Mouse (Mus musculus) embryonic facial prominence, embryonic 11.5 days (tissue): ENCODE data around the gene Tns3. TPM values are rescaled to one million over a fixed set of nuclear protein-coding genes. Genes with fewer than 3 reads are reported as not detected.

Experiments used
- ATAC-seq: fragments of 200-750 bp; cut with Nextera tagmentation; replicated peaks from 2 replicates; pipeline ENCODE4 v1.8.0; 2017; ENCODE audit warnings: low read depth; ENCODE audit not compliant: insufficient number of reproducible peaks, low FRiP score, low TSS enrichment
- DNase-seq: peaks from one replicate; pipeline ENCODE4 v3.0.0-alpha.2; 2015; ENCODE audit warnings: low spot score
- H3K27ac ChIP-seq: fragments of 300-500 bp; sonication (generic); replicated peaks from 2 replicates; pipeline ENCODE4 v1.5.1; 2014; ENCODE audit warnings: mild to moderate bottlenecking, low read depth, low read length, control low read depth
- H3K27me3 ChIP-seq: fragments of 300-500 bp; sonication (generic); 2 replicates; pipeline ENCODE4 v1.6.1; 2014; ENCODE audit warnings: mild to moderate bottlenecking, low read length, moderate library complexity, mixed read lengths; ENCODE audit not compliant: control insufficient read depth, insufficient read depth
- H3K36me3 ChIP-seq: fragments of 300-500 bp; sonication (generic); replicated peaks from 2 replicates; pipeline ENCODE4 v1.6.1; 2014; ENCODE audit warnings: low read depth, mild to moderate bottlenecking, low read length, moderate library complexity, mixed read lengths; ENCODE audit not compliant: control insufficient read depth, insufficient read depth
- H3K4me1 ChIP-seq: fragments of 300-500 bp; sonication (generic); 2 replicates; pipeline ENCODE4 v1.6.1; 2014; ENCODE audit warnings: low read length, mixed read lengths; ENCODE audit not compliant: control insufficient read depth, insufficient read depth
- H3K4me2 ChIP-seq: fragments of 300-500 bp; sonication (generic); 2 replicates; pipeline ENCODE4 v1.6.1; 2014; ENCODE audit warnings: low read depth, mild to moderate bottlenecking, control low read depth, low read length, moderate library complexity
- H3K4me3 ChIP-seq: fragments of 300-500 bp; sonication (generic); 2 replicates; pipeline ENCODE4 v1.5.1; 2014; ENCODE audit warnings: low read depth, low read length, control low read depth
- H3K9ac ChIP-seq: fragments of 300-500 bp; sonication (generic); replicated peaks from 2 replicates; pipeline ENCODE4 v1.6.1; 2014; ENCODE audit warnings: mild to moderate bottlenecking, control low read depth, low read length
- H3K9me3 ChIP-seq: fragments of 300-500 bp; sonication (generic); replicated peaks from 2 replicates; pipeline ENCODE4 v1.6.1; 2016; ENCODE audit warnings: mild to moderate bottlenecking, low read length, inconsistent platforms, mixed read lengths; ENCODE audit not compliant: control insufficient read depth
- WGBS: fragments of 180-500 bp; shearing (Covaris S2); extraction: QIAGEN DNeasy Blood & Tissue Kit; methylation state at CpG from one replicate; pipeline ENCODE4 v1.1.7; 2014; 5-methylcytosine and 5-hydroxymethylcytosine counted together
- polyA plus RNA-seq: library from polyadenylated mRNA; unstranded; fragments of >200 nt; fragmentation: Nextera tagmentation; extraction: Ambion mirVana; gene quantifications from 2 replicates; pipeline ENCODE4 v1.2.1, GENCODE M21; 2014

The Tns3 gene
- polyA plus RNA-seq, 1 experiment from 2014 or later, result 14.9 TPM

GRCm38 (mm10) chr11:8662706-8663429 lies 1.5 kb downstream of the Tns3 start:
- Histone ChIP-seq H3K4me3 (peak overlapping the region; percentile 73), H3K4me1 (peaks cover 5% of the 10 kb centered on the region), H3K27me3 (no peaks in the 10 kb centered on the region), H3K4me2 (peak overlapping the region; percentile 90), H3K9me3 (no peaks in the 10 kb centered on the region), H3K36me3 (no peaks in the 10 kb centered on the region), H3K9ac (peak overlapping the region; percentile 94; the same call in 1 of the 2 replicates), H3K27ac (no peak overlapping the region)
- DNase-seq (peak; percentile 43), ATAC-seq (no peak)
- 38% methylated on average over 4 of the region's 4 CpGs for WGBS

DNA sequence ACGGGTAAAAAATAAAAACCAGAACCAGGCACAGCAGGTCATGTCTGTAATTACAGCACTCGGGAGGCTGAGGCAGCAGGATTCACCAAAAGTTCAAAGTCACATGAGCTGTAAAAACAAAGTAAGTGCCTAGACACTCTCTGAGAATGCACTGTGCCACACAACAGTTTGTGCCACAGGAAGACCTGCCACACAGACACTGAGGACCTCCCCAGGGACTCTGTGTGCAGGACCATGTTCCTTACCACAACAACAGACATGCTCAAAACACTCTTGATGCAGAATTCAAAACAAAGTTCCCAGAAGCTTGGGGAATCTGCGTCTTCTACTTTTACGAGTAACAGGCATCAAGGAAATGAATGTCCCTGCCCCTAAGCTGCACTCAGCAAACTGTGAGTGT lies 3.4 kb downstream of the Tns3 start:
- H3K27ac ChIP-seq, result no peak overlapping the region
- H3K4me2 ChIP-seq, result no peak overlapping the region
- H3K27me3 ChIP-seq, result no peaks in the 10 kb centered on the region
- ATAC-seq (no peak), DNase-seq (no peak)
- H3K9me3 ChIP-seq, result no peaks in the 10 kb centered on the region
- H3K9ac ChIP-seq, result no peak overlapping the region
- WGBS, result 67% methylated on average over 4 of the region's 4 CpGs
- H3K36me3 ChIP-seq, result no peaks in the 10 kb centered on the region
- peaks cover 7% of the 10 kb centered on the region for H3K4me1 ChIP-seq
- no peak overlapping the region for H3K4me3 ChIP-seq

DNA sequence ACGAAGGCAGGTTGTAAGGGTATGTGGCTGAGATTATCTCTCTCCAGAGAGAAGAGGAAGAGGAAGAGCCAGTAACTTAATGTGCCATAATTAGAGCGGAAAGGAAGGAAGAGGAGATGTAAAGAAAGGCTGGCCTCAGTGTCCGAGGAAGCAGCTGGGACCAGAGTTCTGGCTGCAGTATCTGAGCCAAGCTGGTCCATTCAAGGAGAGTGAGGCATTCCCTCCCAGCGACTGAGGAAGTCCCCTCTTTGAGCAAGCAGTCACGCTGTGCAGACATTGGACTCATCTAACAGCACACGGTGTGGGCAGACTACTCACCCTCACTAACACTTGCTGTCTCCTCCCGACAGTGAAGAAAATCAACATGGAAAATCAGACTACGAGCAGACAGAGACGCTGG lies 4.5 kb downstream of the Tns3 start:
- 0 out of 2 replicates have a peak overlapping the region, but pooled peaks have one; percentile 3 for H3K9ac ChIP-seq
- H3K36me3 ChIP-seq, result no peaks in the 10 kb centered on the region
- no peak overlapping the region for H3K4me2 ChIP-seq
- ATAC-seq (no peak), DNase-seq (no peak)
- H3K27me3 ChIP-seq, result no peaks in the 10 kb centered on the region
- WGBS, result 56% methylated on average over 9 of the region's 9 CpGs
- peaks cover 7% of the 10 kb centered on the region for H3K4me1 ChIP-seq
- H3K9me3 ChIP-seq, result no peaks in the 10 kb centered on the region
- H3K27ac ChIP-seq, result no peak overlapping the region
- no peak overlapping the region for H3K4me3 ChIP-seq

DNA sequence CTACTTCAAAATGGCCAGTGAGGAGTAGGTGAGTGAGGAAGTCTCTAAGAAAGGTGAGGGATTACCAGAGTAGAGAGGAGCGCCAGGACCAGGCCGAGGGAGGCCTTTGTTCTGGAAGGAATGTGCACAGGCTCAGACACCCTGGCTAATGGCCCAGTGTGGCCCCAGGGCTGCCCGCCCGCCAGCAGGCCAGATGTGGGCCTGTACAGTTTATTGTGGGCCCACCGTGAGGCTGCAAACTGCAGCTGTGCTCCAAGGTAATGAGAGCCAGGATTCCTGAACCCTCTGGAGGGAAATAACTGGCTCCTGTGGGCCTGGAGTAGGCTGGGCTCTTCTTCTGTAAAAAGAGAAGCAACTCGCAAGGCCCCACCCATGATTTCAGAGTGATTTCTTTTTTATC lies 5.3 kb downstream of the Tns3 start:
- peak overlapping the region; percentile 75 for H3K27ac ChIP-seq
- 18% methylated on average over 6 of the region's 6 CpGs for WGBS

GRCm38 (mm10) chr11:8657493-8657892 lies 6.8 kb downstream of the Tns3 start:
- ATAC-seq, result no peak
- H3K27ac ChIP-seq, result peak overlapping the region; percentile 43; the same call in 1 of the 2 replicates
- 74% methylated on average over 8 of the region's 8 CpGs for WGBS
- 0 out of 2 replicates have a peak overlapping the region, but pooled peaks have one; percentile 4 for H3K4me2 ChIP-seq
- no peaks in the 10 kb centered on the region for H3K27me3 ChIP-seq
- no peak overlapping the region for H3K9ac ChIP-seq
- no peaks in the 10 kb centered on the region for H3K9me3 ChIP-seq
- no peaks in the 10 kb centered on the region for H3K36me3 ChIP-seq
- H3K4me3 ChIP-seq, result no peak overlapping the region
- DNase-seq, result no peak
- peaks cover 10% of the 10 kb centered on the region for H3K4me1 ChIP-seq

More for the DNA sequence above, 5.3 kb downstream of the Tns3 start:
- peak overlapping the region; percentile 32; the same call in 1 of the 2 replicates for H3K9ac ChIP-seq
- peaks cover 7% of the 10 kb centered on the region for H3K4me1 ChIP-seq
- no peak overlapping the region for H3K4me3 ChIP-seq
- no peak overlapping the region for H3K4me2 ChIP-seq
- H3K27me3 ChIP-seq, result no peaks in the 10 kb centered on the region
- H3K9me3 ChIP-seq, result no peaks in the 10 kb centered on the region
- ATAC-seq, result 0 out of 2 replicates have a peak, but pooled peaks have one; percentile 29
- no peaks in the 10 kb centered on the region for H3K36me3 ChIP-seq
- DNase-seq, result peak; percentile 72

GRCm38 (mm10) chr11:8656448-8657393 lies 7.6 kb downstream of the Tns3 start:
- H3K9me3 ChIP-seq, result no peaks in the 10 kb centered on the region
- H3K4me2 ChIP-seq, result 0 out of 2 replicates have a peak overlapping the region, but pooled peaks have one; percentile 4
- DNase-seq (peak; percentile 88), ATAC-seq (peak; percentile 71)
- peak overlapping the region; percentile 47 for H3K27ac ChIP-seq
- no peaks in the 10 kb centered on the region for H3K27me3 ChIP-seq
- peaks cover 10% of the 10 kb centered on the region for H3K4me1 ChIP-seq
- no peak overlapping the region for H3K4me3 ChIP-seq
- H3K9ac ChIP-seq, result no peak overlapping the region
- no peaks in the 10 kb centered on the region for H3K36me3 ChIP-seq
- 52% methylated on average over 12 of the region's 12 CpGs for WGBS

DNA sequence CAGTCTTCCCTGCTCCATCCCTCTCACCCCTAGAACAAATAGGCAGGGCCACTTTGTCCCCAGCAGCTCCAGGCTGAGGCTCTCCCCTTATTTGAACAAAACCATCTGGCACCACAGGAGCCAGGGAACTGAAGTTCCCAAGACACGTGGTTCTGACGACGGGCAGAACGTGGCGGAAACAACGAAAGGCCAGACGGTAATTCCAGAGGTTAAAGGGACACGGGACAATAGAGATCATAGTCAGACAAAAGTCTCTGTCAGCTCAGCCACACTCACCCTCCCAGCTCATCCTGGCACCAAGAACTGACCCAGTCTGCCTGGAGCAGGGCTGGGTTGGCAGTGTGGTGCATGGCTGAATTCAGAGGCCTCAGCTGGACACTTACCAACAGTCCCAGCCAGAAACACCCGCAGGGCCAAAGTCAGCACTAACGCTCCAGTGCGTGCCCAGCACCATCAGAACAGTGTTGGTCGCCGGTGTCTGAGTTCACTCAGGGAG lies 10.5 kb downstream of the Tns3 start:
- WGBS, result 50% methylated on average over 13 of the region's 13 CpGs
- no peak for ATAC-seq

More for the DNA sequence above, 10.5 kb downstream of the Tns3 start:
- H3K9ac ChIP-seq, result no peak overlapping the region
- no peak overlapping the region for H3K4me3 ChIP-seq
- no peak overlapping the region for H3K4me2 ChIP-seq
- no peaks in the 10 kb centered on the region for H3K36me3 ChIP-seq
- peaks cover 6% of the 10 kb centered on the region for H3K4me1 ChIP-seq
- H3K27me3 ChIP-seq, result no peaks in the 10 kb centered on the region
- no peaks in the 10 kb centered on the region for H3K9me3 ChIP-seq
- H3K27ac ChIP-seq, result no peak overlapping the region
- no peak for DNase-seq
